In genomic region chr11:37222737-37223136, GRCm38 (mm10) we compare ENCODE assay signal across 26 mouse cellular contexts. TPM values are rescaled to one million over a fixed set of nuclear protein-coding genes. Genes with fewer than 3 reads are reported as not detected.
"Had no signal": no experiment of that assay in that cellular context is flagged by ENCODE, and none has a peak within 500 bp of the region (broad histone marks: within the 10 kb centered on the region; RNA-seq: fewer than 3 reads in every experiment).

No protein-coding gene starts in this region.

- H3K4me3 ChIP-seq: heart, adult 2 months; heart, embryonic 13.5 days; heart, embryonic 15.5 days; hindbrain, embryonic 13.5 days; hindbrain, embryonic 15.5 days; kidney, embryonic 15.5 days; limb, embryonic 13.5 days; limb, embryonic 15.5 days; liver, embryonic 12.5 days had no signal

- H3K27ac ChIP-seq: heart, adult 2 months; heart, embryonic 13.5 days; heart, embryonic 15.5 days; hindbrain, embryonic 13.5 days; hindbrain, embryonic 15.5 days; hindbrain, postnatal 0 days; kidney, embryonic 15.5 days; kidney, postnatal 0 days; limb, embryonic 13.5 days; limb, embryonic 15.5 days; liver, embryonic 12.5 days; liver, embryonic 14.5 days had no signal

- ATAC-seq: forebrain, postnatal 0 days; hindbrain, postnatal 0 days; intestine, embryonic 16.5 days; liver, embryonic 12.5 days had no signal

- DNase-seq: gastrocnemius, postnatal 14 days; gastrocnemius, postnatal 36 days; heart, adult 11 months; heart, adult 2 months; heart, postnatal 14 days; heart, postnatal 36 days; kidney, adult 11 months; kidney, adult 2 months; kidney, adult 9 months; kidney, postnatal 14 days; kidney, postnatal 36 days had no signal

RNA-seq across cellular contexts. Expression of gene Tenm2, which starts 13.0 kb away (rescaled TPM):
- total RNA-seq: hematopoietic stem cell, adult 5-6 weeks; liver, adult 2 months had no signal
